Mouse (Mus musculus) kidney, adult 2 months (tissue): Measurements from ENCODE around the gene Ube2o. TPM values are rescaled to one million over a fixed set of nuclear protein-coding genes. Genes with fewer than 3 reads are reported as not detected.

Experiments used
- DNase-seq: peaks from one replicate; pipeline ENCODE4 v3.0.0; 2021
- H3K27ac ChIP-seq: fragments of 200-500 bp; 2 replicates; pipeline ENCODE4 v1.5.1; 2012; ENCODE audit warnings: low read depth, low read length, control low read depth, inconsistent platforms; ENCODE audit not compliant: insufficient read depth
- H3K27me3 ChIP-seq: fragments of 200-500 bp; replicated peaks from 2 replicates; pipeline ENCODE4 v1.6.1; 2012; ENCODE audit warnings: mild to moderate bottlenecking, moderate library complexity, low read length, inconsistent platforms; ENCODE audit not compliant: control insufficient read depth, insufficient read depth
- H3K36me3 ChIP-seq: fragments of 200-500 bp; 2 replicates; pipeline ENCODE4 v1.6.1; 2012; ENCODE audit warnings: mild to moderate bottlenecking, moderate library complexity, low read length, inconsistent platforms; ENCODE audit not compliant: control insufficient read depth, insufficient read depth
- H3K4me1 ChIP-seq: fragments of 200-500 bp; 2 replicates; pipeline ENCODE4 v1.6.1; 2011; ENCODE audit warnings: low read length; ENCODE audit not compliant: control insufficient read depth, insufficient read depth
- H3K4me3 ChIP-seq: fragments of 200-500 bp; 2 replicates; pipeline ENCODE4 v1.5.1; 2011; ENCODE audit warnings: mild to moderate bottlenecking, low read depth, low read length, control low read depth; ENCODE audit not compliant: insufficient read depth
- CTCF ChIP-seq: fragments of 200-500 bp; conservative IDR thresholded peaks from 2 replicates; pipeline ENCODE4 v1.5.1; 2011; ENCODE audit warnings: low read depth, mild to moderate bottlenecking, control low read depth, low read length, moderate library complexity, mixed read lengths; ENCODE audit not compliant: insufficient read depth, insufficient read length
- POLR2A ChIP-seq: fragments of 200-500 bp; IDR thresholded peaks from one replicate; pipeline ENCODE4 v1.6.1; 2011; ENCODE audit warnings: low read depth, low read length, control low read depth
- WGBS: fragments of 180-500 bp; shearing (Covaris S2); methylation state at CpG from one replicate; pipeline ENCODE4 v1.1.7; 2018; 5-methylcytosine and 5-hydroxymethylcytosine counted together
- polyA plus RNA-seq: library from polyadenylated mRNA; depleted of rRNA; stranded (reverse); fragments of >200 nt; gene quantifications from 2 replicates; pipeline ENCODE4 v1.2.3, GENCODE M21; 2012

The Ube2o gene
- polyA plus RNA-seq, 1 experiment, result 10.3 TPM

DNA sequence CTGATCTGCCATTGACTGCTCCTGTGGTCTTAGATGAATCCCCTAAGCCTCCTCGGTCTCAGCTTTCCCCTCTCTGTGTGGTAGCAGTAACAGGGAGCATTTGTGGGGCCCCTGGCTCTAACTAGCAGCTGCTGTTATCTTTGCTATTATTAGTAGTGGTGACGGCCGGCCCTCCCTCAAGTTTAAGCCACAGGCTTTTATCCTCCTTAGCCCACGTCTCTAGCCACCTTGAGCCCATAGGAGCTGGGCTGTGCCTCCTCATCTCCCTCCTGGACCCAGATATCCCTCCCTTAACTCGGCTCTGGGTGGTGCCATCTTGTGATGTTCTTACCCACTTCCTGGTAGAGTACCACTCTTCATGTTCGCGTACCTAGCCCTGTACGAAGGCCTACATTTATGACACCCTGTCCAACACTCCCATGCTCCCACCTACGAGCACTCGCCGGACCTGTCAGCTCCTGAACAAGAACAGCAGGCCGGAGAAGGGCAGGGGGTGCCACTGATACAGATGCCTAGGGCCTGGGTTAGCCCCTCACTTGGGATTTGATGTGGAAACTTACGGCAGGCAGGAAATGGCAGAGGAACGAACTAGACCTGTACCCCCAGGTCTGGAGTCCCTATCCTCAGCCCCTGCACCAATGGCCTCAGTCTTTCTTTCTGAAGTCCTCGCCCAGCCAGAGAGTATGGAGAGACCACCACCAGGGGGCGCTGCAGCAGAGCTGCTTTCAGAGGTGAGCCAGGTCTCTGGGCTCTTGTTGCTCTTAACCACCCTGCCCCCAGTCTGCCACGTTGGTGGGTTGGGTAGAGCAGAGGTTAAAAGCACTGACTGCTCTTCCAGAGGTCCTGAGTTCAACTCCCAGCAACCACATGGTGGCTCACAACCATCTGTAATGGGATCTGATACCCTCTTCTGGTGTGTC lies 44.1 kb upstream of the Ube2o start:
- Histone ChIP-seq H3K36me3 (no peaks in the 10 kb centered on the region), H3K27me3 (no peaks in the 10 kb centered on the region), H3K4me3 (no peak overlapping the region), H3K27ac (no peak overlapping the region), H3K4me1 (peaks cover 30% of the 10 kb centered on the region)
- no peak for TF ChIP-seq POLR2A
- TF ChIP-seq CTCF, result peak; percentile 61
- DNase-seq, result peak; percentile 59
- WGBS, result 83% methylated on average over 17 of the region's 17 CpGs

DNA sequence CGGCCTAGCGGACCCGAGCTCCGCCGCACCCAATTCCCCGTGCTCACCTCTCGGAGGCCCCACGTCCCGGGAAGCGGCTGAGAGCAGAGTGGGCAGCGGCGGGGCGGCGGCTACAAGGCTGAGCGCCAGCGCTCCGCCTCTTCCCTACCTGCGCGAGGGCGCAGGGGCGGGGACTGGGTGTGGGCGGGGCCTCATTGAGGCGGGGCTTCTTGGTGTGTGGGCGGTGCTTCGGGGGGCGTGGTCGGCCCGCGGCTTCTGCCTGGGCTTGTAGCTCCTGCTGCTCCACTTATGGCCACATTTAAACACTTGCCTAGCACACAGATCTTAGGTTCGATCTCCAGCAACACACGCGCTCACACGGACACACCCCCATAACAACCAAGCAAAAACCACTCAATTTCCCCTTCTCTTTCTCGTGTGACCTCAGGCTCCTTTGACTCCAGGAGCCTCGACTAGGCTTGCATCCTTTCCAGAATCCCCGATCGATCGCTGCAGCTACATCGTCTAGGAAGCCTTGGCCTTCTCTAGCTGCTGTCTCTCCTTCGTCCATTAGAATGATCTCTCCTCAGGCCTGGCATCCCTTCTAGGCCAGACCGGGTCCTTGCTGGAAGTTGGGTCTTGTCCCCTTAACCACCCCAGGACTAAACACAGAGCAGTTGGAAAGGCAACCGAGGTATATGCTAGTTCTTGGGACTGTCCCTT lies 43.0 kb upstream of the Ube2o start:
- TF ChIP-seq POLR2A (no peak), CTCF (no peak)
- 14% methylated on average over 42 of the region's 42 CpGs for WGBS
- Histone ChIP-seq H3K4me3 (peak overlapping the region; percentile 64), H3K36me3 (no peaks in the 10 kb centered on the region), H3K4me1 (peaks cover 34% of the 10 kb centered on the region), H3K27me3 (no peaks in the 10 kb centered on the region), H3K27ac (peak overlapping the region; percentile 34)
- peak; percentile 93 for DNase-seq

GRCm38 (mm10) chr11:116623281-116624124 lies 42.3 kb upstream of the Ube2o start:
- TF ChIP-seq POLR2A (no peak), CTCF (no peak)
- Histone ChIP-seq H3K36me3 (no peaks in the 10 kb centered on the region), H3K27me3 (no peaks in the 10 kb centered on the region), H3K4me3 (peak overlapping the region; percentile 64), H3K27ac (peak overlapping the region; percentile 34), H3K4me1 (peaks cover 40% of the 10 kb centered on the region)
- DNase-seq, result peak; percentile 63
- 9% methylated on average over 40 of the region's 40 CpGs for WGBS

- TF ChIP-seq CTCF, result no peak
- peak; percentile 92 for DNase-seq
- WGBS, result 5% methylated on average over 6 of the region's 6 CpGs
- Histone ChIP-seq H3K4me3 (no peak overlapping the region), H3K36me3 (no peaks in the 10 kb centered on the region), H3K27ac (no peak overlapping the region), H3K4me1 (peaks cover 46% of the 10 kb centered on the region), H3K27me3 (no peaks in the 10 kb centered on the region)
These were observed 40.0 kb upstream of the Ube2o start for GRCm38 (mm10) chr11:116621258-116621704.

- no peak overlapping the region for H3K4me3 ChIP-seq
- no peak for TF ChIP-seq CTCF
- TF ChIP-seq POLR2A, result no peak
- H3K27me3 ChIP-seq, result no peaks in the 10 kb centered on the region
- H3K27ac ChIP-seq, result no peak overlapping the region
- peaks cover 48% of the 10 kb centered on the region for H3K4me1 ChIP-seq
- no peaks in the 10 kb centered on the region for H3K36me3 ChIP-seq
- 81% methylated on average over 10 of the region's 10 CpGs for WGBS
- DNase-seq, result no peak
These were observed 39.5 kb upstream of the Ube2o start for GRCm38 (mm10) chr11:116620559-116621253.

DNA sequence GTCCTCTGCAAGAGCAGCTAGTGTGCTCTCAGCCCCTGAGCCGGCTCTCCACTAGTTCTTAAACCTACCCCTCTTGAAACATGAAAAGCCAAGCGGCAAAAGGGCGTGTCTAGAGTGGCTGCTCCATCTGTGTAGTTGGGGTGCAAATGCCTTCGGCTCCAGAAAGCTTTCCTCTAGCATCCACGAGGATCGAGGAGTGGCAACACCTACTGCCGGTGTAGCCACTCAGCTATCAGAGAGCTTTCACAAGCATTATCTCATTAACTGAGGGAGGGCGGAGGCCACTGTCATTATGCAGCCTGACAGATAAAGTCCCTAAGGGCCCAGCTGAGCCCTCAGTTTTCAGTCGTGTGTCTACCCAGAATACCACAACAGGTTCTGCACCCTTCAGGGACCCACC lies 38.8 kb upstream of the Ube2o start:
- WGBS, result 67% methylated on average over 9 of the region's 9 CpGs
- Histone ChIP-seq H3K4me3 (no peak overlapping the region), H3K4me1 (peaks cover 50% of the 10 kb centered on the region), H3K27ac (no peak overlapping the region), H3K27me3 (no peaks in the 10 kb centered on the region), H3K36me3 (no peaks in the 10 kb centered on the region)
- no peak for TF ChIP-seq POLR2A
- TF ChIP-seq CTCF, result no peak
- no peak for DNase-seq
